Mouse (Mus musculus) heart, postnatal 36 days (tissue): ENCODE measurements around the gene Ascc1. TPM values are rescaled to one million over a fixed set of nuclear protein-coding genes. Genes with fewer than 3 reads are reported as not detected.
"Not testable (repeated sequence)": the region's sequence is repeated elsewhere in the genome, so short reads cannot be mapped to it uniquely, and the experiment has no call there.

Experiments used
- DNase-seq, 2 experiments: peaks; one replicate each; pipeline ENCODE4 v3.0.0; 2021 to 2022
- intact Hi-C: fragments of 180-260 bp; cut with DNase I; formaldehyde crosslinking; loops from one replicate; pipeline ENCODE4 v1.15.1; 2025
- total RNA-seq, 2 experiments: library from RNA; stranded (reverse); gene quantifications; 2 replicates each; pipeline ENCODE4 v1.2.3; 2021

Ascc1 gene
- total RNA-seq, 2 experiments from 2014 or later, result 23.0 to 24.0 TPM

DNA sequence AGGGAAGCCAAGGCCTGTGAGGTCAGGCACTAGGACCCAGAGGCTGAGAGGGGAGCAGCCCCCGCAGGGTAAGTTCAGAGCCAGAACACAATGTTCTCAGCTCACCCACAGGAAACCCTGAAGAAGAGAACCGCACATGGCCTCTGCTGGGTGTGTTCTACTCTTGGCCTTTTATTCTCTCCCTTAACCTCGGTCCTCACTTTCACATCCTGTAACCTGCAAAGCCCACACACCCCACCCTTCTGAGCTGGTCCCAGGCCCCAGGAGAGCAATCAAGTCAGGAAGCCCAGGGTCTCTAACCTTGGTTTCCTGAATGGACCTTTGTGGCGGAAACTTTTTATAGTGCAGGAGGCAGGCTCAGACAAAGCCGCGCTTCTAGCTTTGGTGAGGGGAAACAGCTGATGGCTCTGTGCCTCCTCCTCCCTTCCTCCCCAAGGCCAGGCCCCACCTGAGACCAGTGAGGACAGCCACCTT, 28.4 kb upstream of the Ascc1 start:
- intact Hi-C loops, result loop anchor here (1.0 kb wide), 1 partner anchor 22 kb away; no protein-coding TSS in a partner anchor

DNA sequence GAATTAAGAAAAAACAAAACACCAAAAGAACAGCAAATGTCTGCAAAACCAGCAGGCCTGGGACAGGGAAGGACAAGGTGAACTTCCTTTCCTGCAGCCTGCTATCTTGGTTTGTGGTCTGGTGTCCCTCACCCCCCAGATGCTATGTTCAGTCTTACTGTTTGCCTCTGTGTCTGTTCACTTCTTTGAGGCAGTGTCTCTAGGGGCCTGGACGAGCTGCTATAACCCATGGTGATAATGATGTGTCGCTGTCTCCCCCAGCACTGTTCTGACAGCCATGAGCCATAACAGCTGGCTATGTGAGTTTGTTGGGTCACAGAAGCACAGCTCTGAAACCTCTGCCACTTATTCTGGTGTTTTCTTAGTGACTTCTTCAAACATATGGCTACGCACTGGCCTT, 27.8 kb upstream of the Ascc1 start:
- intact Hi-C loops, result loop anchor here (1.0 kb wide), 1 partner anchor 22 kb away; no protein-coding TSS in a partner anchor
- peak in 1 of 2 experiments; percentile 69 for DNase-seq

More for the DNA sequence above, 28.4 kb upstream of the Ascc1 start:
- DNase-seq, result peak; percentile 81 to 85

DNA sequence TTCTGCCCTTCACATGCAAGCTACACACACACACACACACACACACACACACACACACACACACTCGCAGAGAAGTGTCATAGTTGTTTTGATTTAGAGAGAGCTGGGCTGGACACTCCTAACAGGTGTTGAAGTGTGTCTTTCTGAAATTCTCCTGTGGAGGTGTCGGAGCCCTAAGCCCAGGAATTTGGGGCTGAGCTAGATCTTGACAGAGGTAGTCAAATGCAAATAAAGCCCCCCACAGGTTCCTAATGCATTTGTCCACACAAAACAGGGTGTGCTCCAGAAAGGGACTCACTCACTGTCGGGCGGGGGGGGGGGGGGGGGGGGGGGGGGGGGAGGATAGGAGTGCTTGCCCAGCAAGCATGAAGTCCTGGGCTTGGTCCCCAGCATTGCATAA, 25.5 kb upstream of the Ascc1 start:
- DNase-seq, result no peak
- intact Hi-C loops, result no loop called here

DNA sequence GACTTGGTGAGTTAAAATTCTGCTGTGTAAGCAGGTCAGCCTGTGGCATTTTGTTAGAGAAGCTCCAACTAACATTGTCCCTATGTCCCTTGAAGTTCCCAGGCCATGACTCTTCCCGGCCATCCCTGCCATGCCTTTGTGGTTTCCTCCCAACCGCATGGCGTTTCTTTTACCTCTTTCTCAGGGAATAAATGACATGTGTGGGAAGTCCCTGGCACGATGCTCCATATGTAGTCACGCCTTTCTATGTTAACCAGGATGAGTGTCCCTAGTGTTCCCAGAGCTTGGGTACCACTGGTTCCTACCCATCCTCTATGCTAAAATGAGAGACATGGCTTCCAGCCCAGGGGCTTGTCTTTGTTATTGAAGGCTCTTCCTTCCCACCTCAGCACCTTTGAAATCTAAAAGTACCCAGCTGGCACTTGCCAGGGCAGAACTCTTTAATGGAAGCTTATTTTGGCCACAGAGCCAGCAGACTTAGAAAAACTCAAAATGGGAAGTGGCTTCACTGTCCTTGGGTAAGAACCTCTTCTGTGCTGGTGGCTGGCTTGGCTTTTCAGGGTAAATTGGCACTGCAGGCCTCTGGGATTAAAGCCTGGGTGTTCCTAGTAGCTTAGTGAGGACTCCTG, 24.8 kb upstream of the Ascc1 start:
- intact Hi-C loops, result loop anchor here (2.0 kb wide), 1 partner anchor 19 kb away; no protein-coding TSS in a partner anchor

DNA sequence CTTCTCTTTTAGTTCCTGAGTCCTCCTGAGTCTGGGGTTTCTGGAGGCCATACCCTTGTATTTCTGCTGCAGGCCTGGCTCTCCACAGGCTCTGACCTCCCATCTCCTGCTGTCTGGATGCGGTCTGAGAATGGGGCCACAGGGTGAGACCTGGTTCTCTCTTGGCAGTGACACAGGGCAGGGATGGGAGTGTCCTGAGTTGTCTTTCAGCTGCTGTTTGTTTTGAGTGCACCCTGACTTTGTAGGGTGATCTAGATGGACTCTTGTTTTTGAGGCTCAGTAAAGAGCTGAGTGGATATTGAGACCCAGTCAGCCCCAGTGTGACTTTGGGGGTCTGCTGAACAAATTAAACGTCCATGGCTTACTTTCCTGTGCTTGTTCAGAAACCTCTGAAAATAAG, 24.2 kb upstream of the Ascc1 start:
- peak in 1 of 2 experiments; percentile 63 for DNase-seq
- intact Hi-C loops, result loop anchor here (2.0 kb wide), 1 partner anchor 18 kb away; no protein-coding TSS in a partner anchor

More for the DNA sequence above, 24.8 kb upstream of the Ascc1 start:
- peak in 1 of 2 experiments; percentile 56 for DNase-seq

DNA sequence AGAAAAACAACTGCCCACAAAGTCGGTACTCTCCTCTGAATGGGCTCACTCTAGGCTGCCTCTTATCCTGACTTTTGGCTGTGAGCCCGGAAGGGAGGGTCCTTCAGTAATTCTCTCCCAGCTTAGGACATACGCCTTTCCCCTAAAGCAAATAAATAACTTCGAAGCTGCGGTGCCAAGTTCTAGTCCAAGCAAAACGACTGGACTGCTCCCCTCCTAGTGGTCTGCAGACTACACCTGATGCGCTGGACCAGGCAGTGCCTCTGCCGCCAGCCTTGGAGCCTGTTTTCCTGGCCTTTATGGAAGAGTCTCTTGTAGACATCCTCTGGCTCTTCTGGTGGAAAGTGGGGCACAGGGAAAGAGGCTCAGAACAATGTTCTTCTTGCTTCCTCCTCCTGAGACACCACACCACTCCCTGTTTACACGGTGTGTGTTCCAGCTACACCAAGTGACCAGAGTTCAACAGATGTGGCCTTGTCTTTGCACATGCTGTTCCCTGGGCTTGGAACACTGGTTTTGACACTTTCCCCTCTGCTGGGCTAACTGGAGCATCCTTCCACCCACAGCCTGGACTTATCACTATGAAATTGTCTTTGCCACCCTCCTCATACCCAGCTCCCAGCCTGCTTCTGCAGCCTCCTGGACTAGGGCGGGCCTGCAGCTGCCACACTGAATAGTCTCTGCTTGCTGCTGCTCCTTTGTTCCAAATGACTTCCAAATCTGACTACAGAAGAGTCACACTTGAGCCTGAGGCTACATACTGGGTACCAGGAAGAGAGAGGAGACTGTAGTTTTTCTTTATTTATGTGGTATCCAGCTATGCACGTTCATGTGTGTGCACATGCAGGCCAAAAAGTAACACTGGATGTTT, 23.5 kb upstream of the Ascc1 start:
- intact Hi-C loops, result loop anchor here (2.0 kb wide), 1 partner anchor 18 kb away; no protein-coding TSS in a partner anchor
- DNase-seq, result peak; percentile 82 to 88

DNA sequence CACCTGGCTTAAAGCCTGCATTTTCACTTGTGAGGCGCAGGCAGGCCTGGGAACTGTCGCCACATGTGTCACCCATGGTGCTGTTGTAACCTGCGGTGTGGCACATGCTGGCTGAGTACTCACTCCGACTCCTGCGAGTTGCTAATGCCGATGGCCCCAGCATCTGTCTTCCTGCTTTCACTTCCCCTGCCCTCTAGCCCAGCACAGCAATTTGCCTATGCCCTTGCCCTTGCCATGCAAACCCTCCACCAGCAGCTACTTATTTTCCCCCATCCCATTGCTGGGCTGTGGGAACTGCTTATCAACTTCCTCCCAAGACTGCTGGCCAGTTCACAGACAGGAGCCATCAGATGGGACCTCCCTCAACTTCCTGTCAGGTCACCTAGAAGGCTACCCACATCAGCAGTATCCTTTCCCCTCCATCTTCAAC, 21.8 kb upstream of the Ascc1 start:
- DNase-seq, result peak in 1 of 2 experiments; percentile 64
- intact Hi-C loops, result no loop called here

DNA sequence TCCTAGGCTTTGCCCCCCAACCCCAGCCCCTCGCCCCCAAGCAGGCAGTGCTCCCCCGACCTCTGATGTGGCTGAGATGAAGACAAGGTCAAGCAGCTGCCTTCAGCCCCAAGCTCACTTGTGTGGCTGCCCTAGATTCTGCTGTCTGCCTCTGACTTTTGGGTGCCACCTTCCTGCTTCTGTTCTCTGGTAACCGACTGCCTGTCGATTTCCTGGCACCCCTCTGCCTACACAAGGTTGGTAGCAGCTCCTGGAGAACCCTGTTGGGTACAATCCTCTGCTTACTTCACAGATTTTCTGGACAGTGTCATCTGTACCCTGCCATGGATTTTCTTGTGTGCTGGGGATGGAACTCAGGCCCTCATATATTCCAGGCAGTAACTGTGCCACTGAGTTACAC, 21.3 kb upstream of the Ascc1 start:
- intact Hi-C loops, result no loop called here
- no peak for DNase-seq

DNA sequence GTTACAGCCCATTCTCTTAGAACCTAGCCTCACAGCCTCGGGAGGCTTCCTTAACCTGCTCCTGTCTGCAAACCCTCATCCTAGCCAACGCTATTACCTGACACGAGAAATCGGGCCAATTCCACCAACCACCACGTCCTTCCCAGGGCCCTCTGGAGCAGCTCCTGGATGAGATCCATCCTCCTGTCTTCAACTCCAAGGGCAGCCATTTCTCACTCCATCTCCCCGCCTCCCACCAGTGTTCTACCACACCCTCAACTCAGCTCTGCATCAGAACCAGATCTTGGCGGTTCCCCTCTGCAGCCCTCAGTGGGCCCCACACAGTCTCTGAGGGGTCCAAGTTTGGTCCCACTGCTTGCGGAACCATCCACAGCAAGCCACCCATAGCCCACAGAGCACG, 20.8 kb upstream of the Ascc1 start:
- peak in 1 of 2 experiments; percentile 68 for DNase-seq
- intact Hi-C loops, result no loop called here

DNA sequence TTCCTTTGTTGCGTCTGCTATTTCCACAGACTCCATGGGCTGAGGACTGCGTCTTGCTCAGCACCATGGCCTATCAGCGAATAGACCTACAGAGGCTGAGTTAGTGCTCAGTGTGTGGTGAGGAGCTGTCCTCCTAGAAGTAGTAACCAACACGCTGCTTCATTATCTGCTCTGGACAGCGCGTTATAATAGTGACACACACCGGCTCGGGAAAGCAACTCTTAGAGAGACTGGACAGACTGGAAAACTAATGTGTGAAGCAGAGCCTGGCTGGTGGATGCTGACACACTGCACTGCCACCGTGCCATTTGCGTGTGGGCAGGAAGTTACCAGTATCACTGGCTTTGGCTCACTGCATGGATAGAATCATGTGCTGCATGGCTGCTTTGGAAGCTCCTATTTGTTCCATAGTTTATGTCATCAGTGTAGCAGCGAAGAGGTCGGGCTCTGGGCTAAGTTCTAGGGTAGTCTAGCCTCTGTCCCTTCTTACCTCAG, 20.2 kb upstream of the Ascc1 start:
- intact Hi-C loops, result no loop called here

DNA sequence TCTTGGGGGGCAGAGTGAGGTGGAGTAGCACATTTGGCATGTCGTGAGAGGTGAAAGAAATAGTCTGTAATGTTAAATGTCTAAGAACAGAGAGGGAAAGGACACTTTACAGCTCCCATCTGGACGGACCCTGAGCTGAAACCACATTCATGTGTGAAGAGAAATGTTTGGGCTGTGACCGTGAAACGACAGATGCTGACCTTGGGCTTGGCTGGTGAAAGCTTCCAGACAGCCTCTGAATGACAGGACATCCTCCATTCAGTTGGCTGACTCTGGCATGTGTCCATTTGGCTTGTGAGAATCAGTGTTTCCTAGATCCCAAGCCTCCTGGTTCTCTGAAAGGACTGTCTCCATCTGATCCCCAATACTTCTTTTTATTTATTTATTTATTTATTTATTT, 14.6 kb upstream of the Ascc1 start:
- intact Hi-C loops, result no loop called here
- DNase-seq, result peak in 1 of 2 experiments; percentile 59

More for the DNA sequence above, 20.2 kb upstream of the Ascc1 start:
- no peak for DNase-seq

DNA sequence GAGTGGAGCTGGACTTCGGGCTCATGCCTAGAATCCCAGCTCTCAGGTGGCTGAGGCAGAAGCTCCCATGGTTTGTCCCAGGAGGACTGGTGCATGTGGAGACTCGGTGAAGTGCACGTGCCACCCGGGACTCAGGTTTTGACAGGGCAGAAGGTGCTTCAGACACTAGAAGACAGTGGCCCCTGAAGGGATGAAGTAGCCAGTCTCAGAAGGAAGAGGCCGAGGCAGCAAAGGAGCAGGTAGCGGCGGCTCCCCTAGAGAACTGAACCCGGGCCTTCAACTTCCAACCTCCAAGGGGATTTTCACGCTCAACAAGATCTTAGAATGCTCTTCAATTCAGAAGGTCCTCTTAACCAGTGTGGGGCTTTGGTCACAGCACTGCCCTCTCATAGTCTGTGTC, 12.2 kb upstream of the Ascc1 start:
- intact Hi-C loops, result no loop called here
- no peak for DNase-seq

DNA sequence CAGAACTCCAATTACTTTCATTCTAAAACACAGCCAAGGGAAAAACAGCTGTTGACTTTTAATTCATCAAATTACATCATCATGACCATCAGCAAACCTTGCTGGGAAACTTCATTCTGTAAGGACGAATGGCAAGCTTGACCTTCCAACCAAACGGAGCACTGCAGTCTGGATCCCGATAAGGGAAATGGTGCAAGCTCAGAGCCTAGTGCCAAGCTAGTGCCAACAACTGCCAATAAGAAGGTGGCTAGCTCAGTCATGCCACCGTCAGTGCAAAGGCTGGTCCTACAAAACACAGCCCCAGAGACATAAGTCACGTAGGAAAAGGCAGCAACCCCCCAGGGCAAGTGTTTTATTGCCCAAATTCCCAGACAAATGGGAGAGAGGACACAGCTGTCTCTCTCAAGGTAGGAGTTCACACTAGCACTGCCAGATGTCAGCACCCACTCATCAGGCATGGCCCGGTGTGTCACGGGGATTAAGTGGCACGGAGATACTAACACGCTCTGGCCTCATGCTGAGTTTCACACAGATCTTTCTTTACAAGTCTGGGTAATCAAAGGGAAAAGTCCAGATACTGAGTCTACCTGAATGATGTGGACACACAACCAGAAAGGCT, 11.2 kb upstream of the Ascc1 start:
- intact Hi-C loops, result no loop called here
- no peak for DNase-seq

DNA sequence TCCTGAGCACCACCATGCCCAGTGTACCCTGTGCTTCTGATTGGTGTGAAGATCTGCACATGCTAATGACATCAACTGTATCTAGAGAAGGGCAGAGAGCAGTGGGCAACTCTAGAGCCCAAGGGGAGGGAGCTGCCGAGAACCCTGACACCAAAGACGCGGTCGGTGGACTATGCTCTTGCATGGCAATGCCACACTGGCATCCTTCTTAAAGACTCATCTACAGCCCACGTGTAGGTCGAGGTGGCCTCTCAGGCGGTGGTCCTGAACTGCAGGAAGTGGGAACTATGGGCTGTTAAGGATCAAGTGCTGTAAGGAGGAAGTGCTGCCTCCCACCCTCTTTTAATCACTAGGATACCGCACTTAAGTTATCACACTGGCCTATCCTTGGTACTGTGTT, 10.6 kb upstream of the Ascc1 start:
- intact Hi-C loops, result no loop called here
- no peak for DNase-seq

DNA sequence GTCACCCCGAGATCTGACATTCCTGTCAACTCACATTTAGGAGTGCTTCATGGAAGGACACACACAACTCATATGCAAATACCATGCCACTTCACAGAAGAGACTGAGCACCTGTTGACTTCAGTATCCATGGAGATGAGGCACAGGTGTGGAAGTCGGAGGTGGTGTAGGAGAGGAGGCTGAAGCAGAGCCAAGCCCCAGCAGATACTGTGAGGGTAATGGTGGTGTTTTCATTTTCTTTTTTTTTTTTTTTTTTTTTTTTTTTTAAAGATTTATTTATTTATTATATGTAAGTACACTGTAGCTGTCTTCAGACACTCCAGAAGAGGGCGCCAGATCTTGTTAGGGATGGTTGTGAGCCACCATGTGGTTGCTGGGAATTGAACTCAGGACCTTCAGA, 8.8 kb upstream of the Ascc1 start:
- intact Hi-C loops, DNase-seq: not testable (repeated sequence)

DNA sequence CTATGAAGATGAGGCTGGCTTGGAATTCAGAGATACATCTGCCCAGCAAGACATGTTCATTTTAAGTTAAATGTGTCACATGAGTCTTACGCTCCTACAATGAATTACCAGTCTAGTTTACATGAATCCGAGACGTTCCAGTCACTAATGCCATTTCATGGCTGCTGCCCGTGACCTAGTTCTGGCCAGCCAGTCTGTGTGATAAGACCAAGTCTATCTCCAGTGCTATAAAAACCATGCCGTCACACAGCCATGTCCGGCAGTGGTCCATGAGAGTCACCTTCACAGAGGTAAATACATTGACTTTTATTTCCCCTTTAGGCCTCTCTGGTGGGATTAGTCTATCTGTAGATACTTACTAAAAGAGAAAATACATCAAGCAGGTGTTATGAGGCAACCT, 6.7 kb upstream of the Ascc1 start:
- no peak for DNase-seq
- intact Hi-C loops, result loop anchor here (2.0 kb wide), 1 partner anchor 17 kb away; no protein-coding TSS in a partner anchor

DNA sequence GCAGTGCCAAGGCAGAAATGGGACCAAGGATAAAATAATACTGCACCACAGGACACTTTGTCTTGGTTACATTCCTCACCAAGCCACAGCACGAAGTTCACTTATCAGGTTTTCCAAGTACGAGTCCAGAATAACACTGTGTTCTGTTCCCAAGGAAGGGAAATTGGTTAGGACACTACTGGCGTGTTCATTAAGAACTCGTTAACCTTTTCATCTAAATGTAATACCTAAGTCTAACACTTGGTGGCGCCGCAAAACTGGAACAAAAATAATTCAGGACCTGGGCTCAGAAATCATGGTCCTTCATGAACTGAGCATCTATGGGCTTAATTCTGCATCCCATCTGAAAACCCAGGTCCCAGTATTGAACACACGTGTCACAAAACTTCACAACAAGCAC, 5.0 kb upstream of the Ascc1 start:
- peak; percentile 56 to 75 for DNase-seq
- intact Hi-C loops, result loop anchor here (2.0 kb wide), 1 partner anchor 19 kb away; no protein-coding TSS in a partner anchor

DNA sequence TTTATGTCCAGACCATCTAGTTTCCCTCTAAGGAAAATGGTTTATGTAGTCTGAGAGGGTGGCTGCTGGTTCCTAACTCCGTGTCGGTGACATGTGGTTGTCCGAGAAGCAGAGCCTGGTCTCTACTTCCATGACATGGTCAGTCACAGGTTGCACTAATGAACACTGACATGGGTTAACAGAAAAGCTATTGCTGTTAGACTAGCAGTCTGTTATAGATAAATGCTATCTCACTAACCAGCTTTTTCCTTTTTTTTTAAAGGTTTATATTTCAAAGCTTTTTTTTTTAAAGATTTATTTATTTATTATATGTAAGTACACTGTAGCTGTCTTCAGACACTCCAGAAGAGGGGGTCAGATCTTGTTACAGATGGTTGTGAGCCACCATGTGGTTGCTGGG, 3.5 kb upstream of the Ascc1 start:
- DNase-seq, result no peak
- intact Hi-C loops, result no loop called here

DNA sequence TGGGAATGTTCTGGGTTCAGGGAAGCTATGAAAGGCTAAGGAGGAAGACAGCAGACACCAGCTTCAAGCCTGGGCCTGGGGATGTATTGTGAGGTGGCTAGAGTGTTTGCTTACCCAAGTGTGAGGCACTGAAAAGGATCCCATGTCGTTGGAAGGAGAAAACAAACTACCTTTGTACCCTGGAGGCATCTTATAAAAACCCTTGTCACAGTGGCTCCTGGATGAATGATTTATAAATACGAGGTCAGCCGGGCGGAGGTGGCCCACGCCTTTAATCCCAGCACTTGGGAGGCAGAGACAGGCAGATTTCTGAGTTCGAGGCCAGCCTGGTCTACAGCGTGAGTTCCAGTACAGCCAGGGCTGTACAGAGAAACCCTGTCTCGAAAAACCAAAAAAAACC, 942 bp upstream of the Ascc1 start:
- intact Hi-C loops, result loop anchor here (2.0 to 5.0 kb wide), 3 partner anchors 34 to 81 kb away; partner anchors contain the start of gene Ddit4
- not testable (repeated sequence) for DNase-seq

DNA sequence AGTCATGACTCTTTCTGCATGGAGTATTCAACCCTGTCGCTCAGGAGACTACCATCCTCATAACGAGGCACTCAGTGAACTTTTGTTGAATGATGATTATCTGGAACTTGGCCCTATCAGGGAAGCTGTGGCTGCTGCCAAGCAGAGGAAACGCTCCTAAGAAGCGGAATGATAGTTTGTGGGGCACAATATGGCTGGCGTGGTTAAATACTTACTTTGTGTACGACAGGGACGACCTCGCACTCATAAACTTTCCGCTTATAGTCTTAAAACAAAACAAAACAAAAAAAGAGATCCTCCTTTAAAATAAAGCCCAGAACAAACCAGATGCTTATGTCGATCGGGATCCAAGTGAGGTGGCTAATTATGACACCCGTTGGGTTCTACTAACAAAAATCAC, 402 bp upstream of the Ascc1 start:
- no peak for DNase-seq
- intact Hi-C loops, result loop anchor here (2.0 to 5.0 kb wide), 3 partner anchors 35 to 80 kb away; partner anchors contain the start of gene Ddit4
